Mouse (Mus musculus) hindbrain, embryonic 12.5 days (tissue): ENCODE measurements around the gene Pvr. TPM values are rescaled to one million over a fixed set of nuclear protein-coding genes. Genes with fewer than 3 reads are reported as not detected.

Source experiments
- ATAC-seq: fragments of 200-750 bp; cut with Nextera tagmentation; 2 replicates; pipeline ENCODE4 v1.8.0; 2017; ENCODE audit warnings: moderate TSS enrichment; ENCODE audit not compliant: low FRiP score
- H3K27ac ChIP-seq: fragments of 300-500 bp; sonication (generic); 2 replicates; pipeline ENCODE4 v1.5.1; 2016; ENCODE audit warnings: mild to moderate bottlenecking
- H3K27me3 ChIP-seq: fragments of 300-500 bp; sonication (generic); 2 replicates; pipeline ENCODE4 v1.6.1; 2016; ENCODE audit warnings: mild to moderate bottlenecking
- H3K36me3 ChIP-seq: fragments of 300-500 bp; sonication (generic); 2 replicates; pipeline ENCODE4 v1.6.1; 2016; ENCODE audit warnings: mild to moderate bottlenecking
- H3K4me1 ChIP-seq: fragments of 300-500 bp; sonication (generic); 2 replicates; pipeline ENCODE4 v1.6.1; 2016
- H3K4me2 ChIP-seq: fragments of 300-500 bp; sonication (generic); replicated peaks from 2 replicates; pipeline ENCODE4 v1.6.1; 2016; ENCODE audit warnings: mild to moderate bottlenecking
- H3K4me3 ChIP-seq: fragments of 300-500 bp; sonication (generic); 2 replicates; pipeline ENCODE4 v1.5.1; 2016; ENCODE audit warnings: mild to moderate bottlenecking
- H3K9ac ChIP-seq: fragments of 300-500 bp; sonication (generic); 2 replicates; pipeline ENCODE4 v1.6.1; 2016; ENCODE audit warnings: mild to moderate bottlenecking, moderate library complexity
- H3K9me3 ChIP-seq: fragments of 300-500 bp; sonication (generic); replicated peaks from 2 replicates; pipeline ENCODE4 v1.6.1; 2016; ENCODE audit warnings: mild to moderate bottlenecking
- WGBS: fragments of 180-500 bp; shearing (Covaris S2); methylation state at CpG from one replicate; pipeline ENCODE4 v1.1.7; 2016; 5-methylcytosine and 5-hydroxymethylcytosine counted together
- polyA plus RNA-seq: library from polyadenylated mRNA; unstranded; fragments of >200 nt; fragmentation: Nextera tagmentation; extraction: Ambion mirVana; gene quantifications from 2 replicates; pipeline ENCODE4 v1.2.1, GENCODE M21; 2016

Gene Pvr
- polyA plus RNA-seq, 1 experiment from 2014 or later, result 4.6 TPM

- Histone ChIP-seq H3K27me3 (no peaks in the 10 kb centered on the region), H3K36me3 (no peaks in the 10 kb centered on the region), H3K4me1 (no peaks in the 10 kb centered on the region), H3K27ac (no peak overlapping the region), H3K4me3 (no peak overlapping the region), H3K9me3 (no peaks in the 10 kb centered on the region; the same call in 1 of the 2 replicates), H3K9ac (no peak overlapping the region), H3K4me2 (no peak overlapping the region)
- ATAC-seq, result no peak
- 74% methylated on average over 10 of the region's 10 CpGs for WGBS
Measured at GRCm38 (mm10) chr7:19859740-19860139, 61.2 kb downstream of the Pvr start.

GRCm38 (mm10) chr7:19856283-19856682 is 64.7 kb downstream of the Pvr start:
- no peak overlapping the region for H3K4me2 ChIP-seq
- H3K36me3 ChIP-seq, result no peaks in the 10 kb centered on the region
- no peak overlapping the region for H3K27ac ChIP-seq
- WGBS, result 84% methylated on average over 6 of the region's 6 CpGs
- no peak for ATAC-seq
- H3K27me3 ChIP-seq, result peaks cover 24% of the 10 kb centered on the region
- H3K9me3 ChIP-seq, result no peaks in the 10 kb centered on the region
- H3K9ac ChIP-seq, result no peak overlapping the region
- H3K4me1 ChIP-seq, result 0 out of 2 replicates have a peak, but pooled peaks cover 6% of the 10 kb centered on the region
- no peak overlapping the region for H3K4me3 ChIP-seq

GRCm38 (mm10) chr7:19855663-19856062 is 65.3 kb downstream of the Pvr start:
- Histone ChIP-seq H3K4me2 (no peak overlapping the region), H3K9me3 (no peaks in the 10 kb centered on the region), H3K9ac (no peak overlapping the region), H3K4me1 (0 out of 2 replicates have a peak, but pooled peaks cover 6% of the 10 kb centered on the region), H3K4me3 (no peak overlapping the region), H3K36me3 (no peaks in the 10 kb centered on the region), H3K27ac (no peak overlapping the region), H3K27me3 (peaks cover 27% of the 10 kb centered on the region)
- no peak for ATAC-seq
- 84% methylated on average over 5 of the region's 5 CpGs for WGBS

Other genes with a start within 250 kb of the Pvr start
- gene Apoc2, start 243.2 kb downstream of the Pvr start, polyA plus RNA-seq, result 0.46 TPM in 1 of 2 replicates, not detected in the other
- gene Gm44805, start 239.7 kb downstream of the Pvr start, polyA plus RNA-seq, result not detected in 2 replicates
- gene Apoc4, start 239.7 kb downstream of the Pvr start, polyA plus RNA-seq, result 0.10 TPM in 1 of 2 replicates, not detected in the other
- gene Apoc1, start 228.5 kb downstream of the Pvr start, polyA plus RNA-seq, result 3.8 and 4.7 TPM in 2 replicates
- gene Apoe, start 222.0 kb downstream of the Pvr start, polyA plus RNA-seq, result 228 and 246 TPM in 2 replicates
- 136 and 138 TPM in 2 replicates for gene Tomm40, start 205.7 kb downstream of the Pvr start, polyA plus RNA-seq
- 60.8 and 67.1 TPM in 2 replicates for gene Nectin2, start 170.7 kb downstream of the Pvr start, polyA plus RNA-seq
- 21.0 and 25.1 TPM in 2 replicates for gene Bcam, start 150.1 kb downstream of the Pvr start, polyA plus RNA-seq
- 1.0 and 1.3 TPM in 2 replicates for gene Cblc, start 124.4 kb downstream of the Pvr start, polyA plus RNA-seq
- gene Bcl3, start 98.4 kb downstream of the Pvr start, polyA plus RNA-seq, result 1.1 and 2.1 TPM in 2 replicates
- gene Gm19345, start 69.2 kb downstream of the Pvr start, polyA plus RNA-seq, result 1.1 and 1.7 TPM in 2 replicates
- not detected in 2 replicates for gene Ceacam16, start 59.9 kb downstream of the Pvr start, polyA plus RNA-seq
- not detected in 2 replicates for gene Ceacam19, start 33.2 kb downstream of the Pvr start, polyA plus RNA-seq
- 0.32 TPM in 1 of 2 replicates, not detected in the other for gene Igsf23, start 29.6 kb upstream of the Pvr start, polyA plus RNA-seq
- gene Ceacam20, start 44.3 kb upstream of the Pvr start, polyA plus RNA-seq, result not detected in 2 replicates
- not detected in 2 replicates for gene Nlrp9b, start 70.3 kb upstream of the Pvr start, polyA plus RNA-seq
- gene Vmn1r91, start 178.5 kb upstream of the Pvr start, polyA plus RNA-seq, result not detected in 2 replicates
- gene Gm16442, start 201.4 kb upstream of the Pvr start, polyA plus RNA-seq, result not detected in 2 replicates
- gene Vmn1r93, start 217.9 kb upstream of the Pvr start, polyA plus RNA-seq, result not detected in 2 replicates
- gene Vmn1r94, start 247.2 kb upstream of the Pvr start, polyA plus RNA-seq, result not detected in 2 replicates